Mouse (Mus musculus): ENCODE results near the gene Prdx5.

The Prdx5 gene

DNA sequence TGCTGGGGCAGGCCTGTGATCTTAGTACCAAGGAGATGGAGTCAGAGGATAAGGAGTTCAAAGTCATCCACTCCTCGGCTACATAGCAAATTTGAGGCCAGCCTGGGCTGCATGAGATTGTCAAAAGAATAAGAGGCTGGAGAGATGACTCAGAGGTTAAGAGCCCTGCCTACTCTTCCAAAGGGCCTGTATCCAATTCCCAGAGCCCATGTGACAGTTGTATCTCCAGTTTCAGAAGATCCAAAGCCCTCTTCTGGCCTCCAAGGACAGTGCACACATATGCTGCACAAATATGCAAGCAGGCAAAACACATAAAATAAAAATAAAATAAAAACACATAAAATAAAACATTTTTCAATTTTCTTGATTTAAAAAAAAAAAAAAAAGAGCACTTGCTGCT is 35.6 kb downstream of the Prdx5 start:
- DNase-seq, result no peak

DNA sequence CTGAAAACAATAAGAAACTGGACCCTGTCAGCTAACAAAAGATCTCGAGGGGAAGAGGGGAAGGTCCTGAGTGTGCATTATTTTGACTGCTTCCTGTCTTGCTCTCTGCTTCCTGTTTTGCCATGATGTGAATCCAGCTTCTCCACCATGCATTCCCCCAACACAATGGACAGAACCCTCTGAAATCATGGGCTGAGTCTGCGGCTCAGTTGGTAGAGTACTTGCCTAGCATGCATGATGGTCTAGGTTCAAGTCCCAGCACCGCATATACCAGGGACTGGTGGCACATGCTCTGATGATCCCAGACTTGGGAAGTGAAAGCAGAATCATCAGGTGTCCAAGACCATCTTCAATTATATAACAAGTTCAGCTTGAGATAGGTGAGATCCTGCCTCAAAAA is 37.2 kb downstream of the Prdx5 start:
- DNase-seq, result no peak

DNA sequence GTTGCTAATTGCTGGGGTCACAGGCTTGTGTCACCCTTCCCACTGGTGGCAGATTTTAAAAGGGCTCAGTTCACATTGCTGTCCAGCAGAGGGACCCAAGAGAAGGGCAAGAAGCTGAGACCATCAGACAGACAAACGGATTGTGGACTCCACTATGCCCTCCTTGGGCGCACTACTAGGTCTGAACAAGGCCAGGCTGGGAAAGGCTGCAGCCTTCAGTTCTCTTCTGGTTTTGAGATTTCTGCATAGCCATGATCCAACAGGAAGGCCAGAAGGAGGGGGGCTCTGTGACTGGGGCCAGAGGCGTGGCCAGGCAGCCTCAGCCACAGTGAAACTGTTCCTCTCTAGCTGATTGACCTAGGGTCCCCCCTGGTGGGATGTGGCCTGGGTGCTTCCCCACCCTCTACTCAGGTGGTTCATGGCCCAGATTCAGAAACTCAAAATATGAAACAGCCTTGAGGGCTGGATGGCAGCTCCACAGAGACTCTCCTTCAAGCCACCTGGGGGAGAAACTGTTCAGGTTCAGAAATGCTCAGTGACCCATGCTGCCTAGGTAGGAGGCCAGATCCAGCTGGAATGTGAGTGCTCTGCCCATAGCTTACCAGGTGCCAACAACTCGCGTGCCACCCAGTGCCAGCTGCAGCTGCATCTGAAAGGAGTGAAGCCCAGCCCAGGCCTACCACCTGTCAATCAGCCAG is 38.2 kb downstream of the Prdx5 start:
- DNase-seq, result no peak

DNA sequence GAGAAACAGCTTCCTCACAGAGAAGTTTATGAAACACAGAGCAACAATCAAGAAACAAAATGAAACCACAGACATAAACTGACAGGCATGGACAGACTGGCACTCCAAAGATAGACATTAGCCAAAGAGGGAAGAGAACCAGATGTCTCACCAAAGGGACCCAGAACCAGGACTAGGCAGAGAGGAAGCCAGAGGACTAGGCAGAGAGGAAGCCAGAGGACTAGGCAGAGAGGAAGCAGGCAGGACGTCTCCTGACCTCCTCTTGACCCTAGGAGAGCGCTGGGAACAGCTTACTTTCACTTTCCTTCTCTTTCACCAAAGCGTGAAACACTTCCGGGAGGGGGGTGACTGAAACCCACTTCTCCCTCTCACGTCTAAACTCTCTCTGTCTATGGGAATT is 40.6 kb downstream of the Prdx5 start:
- peak; percentile 62 for DNase-seq

DNA sequence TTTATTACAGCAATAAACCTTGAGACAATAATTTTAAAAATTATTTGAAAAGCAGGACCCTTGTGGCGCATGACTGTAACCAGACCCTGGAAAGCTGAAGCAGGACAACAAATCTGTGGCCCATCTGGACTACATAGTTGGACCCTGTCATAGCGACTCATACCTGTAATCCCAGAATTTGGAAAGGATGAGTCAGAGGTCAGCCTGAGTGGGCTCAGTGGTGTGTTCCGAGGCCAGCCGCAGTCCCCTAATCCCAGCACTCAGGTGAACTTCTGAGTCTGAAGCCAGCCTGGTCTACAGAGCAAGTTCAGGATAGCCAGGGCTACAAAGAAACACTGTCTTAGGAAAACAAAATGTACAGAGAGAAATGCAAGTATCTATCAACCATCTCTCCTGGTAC is 48.5 kb downstream of the Prdx5 start:
- no peak for DNase-seq

DNA sequence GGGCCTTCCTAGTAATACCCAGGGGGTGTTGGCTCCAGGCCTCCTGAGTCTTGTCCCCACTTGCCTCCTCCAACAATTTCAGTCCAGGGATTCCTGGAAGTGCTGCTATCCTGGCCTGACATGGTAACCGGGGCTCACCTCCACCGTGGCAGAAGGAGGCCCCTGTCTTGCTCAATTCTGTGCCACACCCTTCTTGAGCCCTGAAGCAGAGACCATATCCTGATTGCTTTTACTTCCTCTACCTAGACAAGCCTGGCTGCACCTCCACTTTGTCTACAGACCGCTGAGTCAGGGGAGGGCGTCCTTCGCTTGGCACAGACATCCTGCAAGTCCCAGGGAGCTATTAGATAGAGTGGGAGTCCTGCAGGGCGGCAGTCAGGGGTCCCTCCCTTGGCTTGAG is 49.2 kb downstream of the Prdx5 start:
- no peak for DNase-seq

DNA sequence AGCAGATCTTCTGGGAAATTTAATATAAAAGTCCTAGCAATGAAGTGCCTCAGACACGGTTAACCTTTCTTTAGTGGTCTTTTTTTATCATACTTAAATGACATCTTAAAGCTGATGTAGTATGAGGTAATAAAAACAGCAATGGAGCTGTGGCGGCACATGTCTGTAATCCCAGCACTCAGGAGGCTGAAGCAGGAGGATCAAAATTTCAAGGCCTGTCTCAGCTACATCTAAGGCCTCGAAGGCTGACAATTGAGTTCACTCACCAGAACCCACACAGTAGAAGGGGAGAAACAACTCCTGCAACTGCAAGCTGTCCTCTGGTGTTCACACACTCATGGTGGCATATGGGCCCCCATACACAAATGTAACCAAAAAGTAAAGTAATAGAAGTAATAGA is 49.9 kb downstream of the Prdx5 start:
- no peak for DNase-seq

DNA sequence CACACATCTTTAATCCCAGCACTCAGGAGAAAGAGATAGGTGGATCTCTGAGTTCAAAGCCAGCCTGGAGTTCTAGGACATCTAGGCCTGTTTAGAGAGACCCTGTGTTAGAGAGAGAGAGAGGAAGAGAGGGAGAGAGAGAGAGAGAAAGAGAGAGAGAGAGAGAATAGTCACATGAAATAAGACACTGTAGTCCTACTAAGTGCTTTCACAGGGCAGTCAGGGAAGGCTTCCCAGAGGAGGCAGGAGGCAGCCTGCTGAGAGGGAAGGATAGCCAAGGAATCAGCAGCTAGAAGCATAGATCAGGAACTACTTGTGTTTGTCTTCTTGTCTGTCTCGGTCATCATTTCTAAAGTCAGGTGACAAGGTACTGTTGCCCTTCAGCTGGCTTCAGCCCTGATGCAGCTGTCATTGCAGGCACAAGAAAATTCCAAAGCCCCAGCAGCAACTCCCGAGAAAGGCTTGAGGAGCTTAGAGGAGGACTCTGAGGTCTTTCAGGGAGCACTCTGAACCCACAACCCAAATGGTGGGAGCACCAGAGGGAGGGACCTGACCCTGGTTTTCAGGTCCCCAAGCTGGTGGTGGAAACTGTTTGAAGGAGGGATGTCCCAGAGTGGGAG is 50.8 kb downstream of the Prdx5 start:
- no peak for DNase-seq

DNA sequence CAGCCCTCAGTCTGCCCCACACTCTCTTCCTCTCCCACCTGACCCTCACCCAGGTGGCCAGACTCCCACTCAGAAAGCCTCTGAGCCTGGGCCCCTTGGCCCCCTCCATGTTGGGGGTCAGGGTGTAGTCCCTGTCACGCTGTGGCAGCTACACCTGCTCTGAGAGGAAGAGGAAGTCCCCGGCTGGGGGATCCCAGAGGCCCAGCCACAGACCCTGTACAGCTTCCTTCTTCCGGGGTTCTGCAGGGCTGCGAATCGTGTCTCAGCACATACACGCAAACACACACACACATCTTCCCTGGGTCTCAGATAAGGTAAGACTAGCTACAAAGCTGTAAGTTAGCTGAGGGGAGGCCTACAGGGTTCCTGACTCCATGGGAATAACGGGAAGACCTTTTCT is 51.9 kb downstream of the Prdx5 start, which contains the start of gene Ccdc88b:
Ccdc88b (minus strand) TSS at position 181 of the 400 bp plus-strand sequence.
- no peak for DNase-seq

DNA sequence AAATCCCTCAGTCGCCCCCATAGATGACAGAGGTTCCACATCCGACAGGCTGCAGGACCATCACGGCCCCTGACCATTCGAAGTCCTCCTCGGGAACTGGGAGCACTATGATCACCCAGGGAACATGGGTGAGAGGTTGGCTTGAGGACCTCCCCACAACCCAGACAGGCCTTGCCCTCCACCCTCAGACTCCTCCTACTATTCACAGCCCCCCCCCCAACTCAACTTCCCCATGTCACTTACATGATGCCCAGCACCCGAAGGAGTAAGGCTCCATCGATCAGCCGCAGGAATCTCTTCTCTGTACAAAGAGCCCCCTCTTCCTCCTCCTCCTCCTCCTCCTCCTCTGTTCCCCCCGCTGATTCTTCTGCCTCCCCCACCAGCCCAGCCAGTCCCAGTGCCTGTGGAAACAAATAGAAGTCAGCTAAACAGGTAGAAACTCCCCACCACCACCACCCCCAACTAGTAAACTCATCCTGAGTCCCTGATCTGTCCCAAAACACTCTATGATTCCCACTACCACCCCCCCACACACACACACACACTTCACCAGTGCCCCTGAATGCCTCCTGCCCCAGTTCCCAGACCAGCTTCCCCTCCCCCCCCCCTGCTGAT is 52.4 kb downstream of the Prdx5 start:
- no peak for DNase-seq

DNA sequence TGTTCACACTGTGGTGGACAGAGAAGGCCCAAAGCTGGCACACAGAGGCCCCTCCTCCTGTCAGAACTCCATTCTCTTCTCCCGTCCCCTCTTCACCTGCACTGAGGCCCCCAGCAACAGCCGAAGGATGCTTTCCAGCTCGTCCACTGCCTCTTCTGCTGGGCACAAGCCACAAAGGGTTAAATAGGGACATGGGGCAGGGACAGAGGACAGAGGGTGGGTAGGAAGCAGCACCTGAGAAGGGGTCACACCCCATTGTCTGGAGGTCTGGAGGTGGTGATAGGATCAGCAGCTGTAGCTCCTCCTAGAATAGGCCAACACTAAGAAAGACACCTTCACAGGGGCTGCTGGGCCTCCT is 52.9 kb downstream of the Prdx5 start:
- DNase-seq, result no peak

All from layer of hippocampus, adult 9-11 months (tissue).